Mouse (Mus musculus) olfactory bulb, adult 2 months (tissue): ENCODE measurements at regions not wholly inside any gene's neighbourhood (a gene's known extent, or its start where the extent isn't known, plus 50 kb on each side); places are given as distances from the start of the nearest gene placed in this dataset.

Source experiments
- CTCF ChIP-seq: fragments of 200-500 bp; IDR thresholded peaks from 2 replicates; pipeline ENCODE4 v1.5.1; 2012; ENCODE audit warnings: low read depth, mild to moderate bottlenecking, low read length, moderate library complexity; ENCODE audit not compliant: insufficient read depth
- POLR2A ChIP-seq: fragments of 200-500 bp; IDR thresholded peaks from 2 replicates; pipeline ENCODE4 v1.6.1; 2012; ENCODE audit warnings: mild to moderate bottlenecking, low read depth, low read length, moderate library complexity; ENCODE audit not compliant: insufficient read depth

DNA sequence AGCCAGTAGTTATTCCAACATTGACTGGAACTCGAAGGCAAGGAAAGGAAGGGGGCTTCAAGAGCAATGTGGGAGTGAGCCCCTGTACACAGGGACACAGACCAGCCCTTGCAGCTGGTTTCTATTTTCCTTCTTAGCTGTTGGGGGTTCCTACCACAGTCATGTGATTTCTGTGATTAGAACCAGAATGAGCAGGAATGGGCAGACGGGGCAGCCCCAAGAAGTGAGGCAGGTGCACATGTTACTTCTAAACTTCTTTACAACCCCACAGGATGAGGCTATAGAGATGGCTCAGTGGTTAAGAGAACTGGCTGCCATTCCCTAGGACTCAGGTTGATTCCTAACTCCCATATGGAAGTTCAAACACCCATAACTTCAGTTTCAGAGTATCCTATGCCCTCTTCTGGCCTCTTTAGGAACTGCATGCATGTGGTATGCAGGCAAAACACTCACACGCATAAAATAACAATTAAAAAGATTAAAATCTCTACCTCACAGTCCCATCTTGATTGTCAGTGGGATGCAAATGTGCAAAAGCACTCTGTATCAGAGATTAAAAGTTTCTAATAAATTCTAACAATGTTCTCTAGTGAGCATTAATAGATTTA, 68.0 kb downstream of the Il9r start:
- TF ChIP-seq CTCF: no peak
- no peak for TF ChIP-seq POLR2A
